Mouse (Mus musculus): ENCODE measurements around the gene BC117090. TPM values are rescaled to one million over a fixed set of nuclear protein-coding genes. Genes with fewer than 3 reads are reported as not detected.
"Not testable (repeated sequence)": the region's sequence is repeated elsewhere in the genome, so short reads cannot be mapped to it uniquely, and the experiment has no call there.

The BC117090 gene
- not detected in 2 replicates for polyA plus RNA-seq (2016; fragmentation: Nextera tagmentation; extraction: Ambion mirVana)

DNA sequence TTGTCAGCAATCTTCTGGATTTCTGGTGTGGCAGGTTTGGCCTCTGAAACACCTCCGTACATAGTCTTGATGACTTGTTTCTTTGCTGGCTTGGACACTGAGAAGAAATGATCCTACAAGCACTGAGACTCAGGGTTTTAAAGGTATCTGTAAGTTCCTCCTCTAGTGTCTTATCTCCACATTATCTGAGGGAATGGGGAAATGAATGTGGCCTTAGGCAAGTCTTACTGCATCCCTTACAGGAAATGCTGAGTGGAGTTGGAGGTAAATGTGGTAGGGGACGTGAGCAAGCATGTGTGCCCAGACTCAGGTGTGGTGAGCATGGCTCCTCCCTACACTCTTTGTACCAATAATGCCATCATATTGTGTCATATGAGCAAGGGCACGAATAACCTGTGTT lies at the start of gene BC117090:
BC117090 (minus strand) TSS at position 101 of the 400 bp plus-strand sequence.
- Histone ChIP-seq H3K27ac (replicated peaks) (no peak within 1 kb of the TSS), H3K4me3 (no peak within 1 kb of the TSS), H3K9ac (replicated peaks) (no peak within 1 kb of the TSS), H3K4me1 (no peaks in the 10 kb centered on the region), H3K36me3 (no peaks in the 10 kb centered on the region), H3K4me2 (replicated peaks) (no peak within 1 kb of the TSS), H3K9me3 (no peaks in the 10 kb centered on the region), H3K27me3 (no peaks in the 10 kb centered on the region)
- ATAC-seq (ENCODE audit: low FRiP score, low read depth) = no peak
- WGBS = 80% methylated on average over 3 of the region's 3 CpGs

DNA sequence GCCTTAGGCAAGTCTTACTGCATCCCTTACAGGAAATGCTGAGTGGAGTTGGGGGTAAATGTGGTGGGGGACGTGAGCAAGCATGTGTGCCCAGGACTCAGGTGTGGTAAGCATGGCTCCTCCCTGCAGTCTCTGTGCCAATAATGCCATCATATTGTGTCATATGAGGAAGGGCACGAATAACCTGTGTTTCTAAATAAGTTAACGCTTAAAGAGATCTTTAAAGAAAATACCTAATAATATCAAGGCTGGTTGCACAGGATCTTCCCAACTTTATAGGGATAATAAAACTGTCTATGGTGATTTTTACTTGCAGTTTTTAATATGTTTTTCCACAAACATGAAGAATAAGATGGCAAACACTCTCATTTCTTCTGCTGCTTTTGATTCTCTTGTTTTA lies 33.5 kb upstream of the BC117090 start, which contains the start of gene BC100530:
BC100530 (minus strand) TSS at position 101 of the 400 bp plus-strand sequence.
- not testable (repeated sequence) for H3K4me3 ChIP-seq; H3K27ac ChIP-seq (replicated peaks); H3K9ac ChIP-seq (replicated peaks); H3K27me3 ChIP-seq; H3K36me3 ChIP-seq; ATAC-seq (ENCODE audit: low FRiP score, low read depth); H3K4me2 ChIP-seq (replicated peaks); H3K9me3 ChIP-seq; H3K4me1 ChIP-seq
- 91% methylated on average over 3 of the region's 3 CpGs for WGBS

DNA sequence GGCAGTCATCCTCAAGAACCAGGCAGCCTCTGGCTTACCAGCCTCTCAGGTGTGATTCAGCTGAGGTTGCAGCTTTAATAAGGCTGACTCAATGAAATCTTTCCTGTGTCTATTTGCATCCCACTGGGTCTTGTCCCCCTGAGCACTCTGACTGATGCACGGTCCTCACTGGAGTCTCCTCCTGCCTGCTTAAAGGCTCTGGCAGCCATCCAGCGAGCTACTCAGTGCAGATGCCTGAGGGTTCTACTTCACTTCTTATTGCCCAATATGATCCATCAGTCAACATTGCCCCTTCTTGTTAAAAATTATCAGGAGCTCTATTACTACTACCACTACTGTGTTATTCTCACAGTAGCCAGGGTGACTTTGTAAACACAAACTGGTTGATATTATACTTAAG lies 3.0 kb upstream of the BC117090 start:
- H3K4me1 ChIP-seq = no peaks in the 10 kb centered on the region
- H3K9me3 ChIP-seq = no peaks in the 10 kb centered on the region
- 88% methylated on average over 2 of the region's 2 CpGs for WGBS
- H3K9ac ChIP-seq (replicated peaks) = no peak overlapping the region
- H3K4me2 ChIP-seq (replicated peaks) = no peak overlapping the region
- H3K27me3 ChIP-seq = no peaks in the 10 kb centered on the region
- H3K27ac ChIP-seq (replicated peaks) = no peak overlapping the region
- H3K36me3 ChIP-seq = no peaks in the 10 kb centered on the region
- H3K4me3 ChIP-seq = no peak overlapping the region
- ATAC-seq (ENCODE audit: low FRiP score, low read depth) = no peak

DNA sequence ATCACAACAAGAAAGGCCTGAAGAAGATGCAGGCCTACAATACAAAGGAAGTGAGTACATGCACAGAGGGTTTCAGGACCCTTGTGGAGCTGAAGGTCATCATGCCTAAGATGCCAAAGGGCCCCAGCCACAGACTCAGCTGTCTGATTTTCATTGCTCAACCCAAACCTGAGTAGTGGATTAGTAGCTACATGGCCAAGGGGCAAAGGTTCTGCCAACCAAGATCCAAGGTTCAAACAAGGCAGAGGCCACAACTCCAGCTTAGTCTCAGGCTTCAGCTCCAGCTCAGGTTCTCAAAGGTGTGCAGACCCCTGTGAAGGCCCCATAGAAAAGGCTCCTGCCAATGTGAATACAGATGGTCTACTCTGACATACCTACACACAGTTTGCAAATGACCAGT lies 14.8 kb downstream of the BC117090 start:
- ATAC-seq (ENCODE audit: low FRiP score, low read depth) = no peak
- H3K4me3 ChIP-seq = no peak overlapping the region

DNA sequence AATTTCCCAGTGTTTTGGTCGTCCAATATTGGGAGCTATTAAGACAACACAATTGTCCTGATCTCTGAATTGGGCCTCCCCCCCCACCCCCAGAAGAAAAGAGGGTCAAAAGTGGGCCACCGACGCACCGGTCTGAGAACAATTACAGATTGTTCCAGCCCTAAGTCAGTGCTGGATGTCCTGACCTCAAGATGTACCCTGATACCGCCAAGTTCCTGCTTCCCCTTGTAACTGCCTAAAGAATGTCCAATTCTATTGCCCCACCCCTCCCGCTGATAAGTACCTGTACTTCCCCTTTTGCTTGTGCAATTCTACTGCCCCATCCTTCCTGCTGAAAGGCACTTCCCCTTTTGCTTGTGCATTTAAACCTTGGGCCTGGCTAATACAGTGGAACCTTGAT lies 18.0 kb downstream of the BC117090 start:
- not testable (repeated sequence) for H3K36me3 ChIP-seq; H3K4me3 ChIP-seq; ATAC-seq (ENCODE audit: low FRiP score, low read depth); H3K9me3 ChIP-seq; H3K27ac ChIP-seq (replicated peaks); H3K9ac ChIP-seq (replicated peaks); H3K4me2 ChIP-seq (replicated peaks); H3K27me3 ChIP-seq; H3K4me1 ChIP-seq
- WGBS = 85% methylated on average over 6 of the region's 6 CpGs

More for the DNA sequence above, 14.8 kb downstream of the BC117090 start:
- no peak overlapping the region for H3K4me2 ChIP-seq (replicated peaks)
- H3K27me3 ChIP-seq = no peaks in the 10 kb centered on the region
- H3K36me3 ChIP-seq = no peaks in the 10 kb centered on the region
- no peaks in the 10 kb centered on the region for H3K9me3 ChIP-seq
- H3K9ac ChIP-seq (replicated peaks) = no peak overlapping the region
- no peaks in the 10 kb centered on the region for H3K4me1 ChIP-seq
- no peak overlapping the region for H3K27ac ChIP-seq (replicated peaks)

DNA sequence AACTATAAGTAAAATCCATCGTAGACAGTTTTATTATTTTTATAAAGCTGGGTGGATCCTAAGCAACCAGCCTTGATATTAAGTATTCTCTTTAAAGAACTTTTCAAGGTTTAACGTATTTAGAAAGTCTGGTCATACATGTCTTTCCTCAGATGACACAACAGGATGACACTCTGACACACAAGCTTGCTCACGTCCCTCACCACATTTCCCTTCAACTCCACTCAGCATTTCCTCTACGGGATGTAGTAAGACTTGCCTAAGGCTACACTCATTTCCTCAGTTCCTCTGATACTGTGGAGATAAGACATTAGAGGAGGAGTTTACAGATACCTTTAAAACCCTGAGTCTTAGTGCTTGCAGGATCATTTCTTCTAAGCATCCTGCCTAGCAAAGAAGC lies 26.5 kb downstream of the BC117090 start:
- H3K4me1 ChIP-seq = no peaks in the 10 kb centered on the region
- no peaks in the 10 kb centered on the region for H3K9me3 ChIP-seq
- no peak overlapping the region for H3K4me2 ChIP-seq (replicated peaks)
- H3K36me3 ChIP-seq = no peaks in the 10 kb centered on the region
- no peak overlapping the region for H3K27ac ChIP-seq (replicated peaks)
- no peak overlapping the region for H3K4me3 ChIP-seq
- no peak overlapping the region for H3K9ac ChIP-seq (replicated peaks)
- WGBS = 89% methylated on average over 4 of the region's 4 CpGs
- ATAC-seq (ENCODE audit: low FRiP score, low read depth) = no peak
- H3K27me3 ChIP-seq = no peaks in the 10 kb centered on the region

DNA sequence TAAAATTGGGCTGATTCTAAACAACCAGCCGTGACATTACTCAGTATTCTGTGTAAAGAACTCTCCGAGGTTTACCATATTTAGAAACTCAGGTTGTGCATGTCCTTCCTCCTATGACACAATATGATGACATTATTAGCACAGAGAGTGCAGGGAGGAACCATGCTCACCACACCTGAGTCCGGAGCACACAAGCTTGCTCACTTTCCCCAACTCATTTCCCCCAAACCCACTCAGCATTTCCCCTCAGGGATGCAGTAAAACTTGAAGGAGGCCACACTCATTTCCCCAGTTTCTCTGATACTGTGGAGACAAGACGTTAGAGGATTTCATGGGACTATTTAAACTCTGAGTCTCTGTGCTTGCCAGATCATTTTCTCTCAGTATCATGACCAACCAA lies 45.0 kb downstream of the BC117090 start:
- Histone ChIP-seq H3K9me3 (no peaks in the 10 kb centered on the region), H3K4me1 (no peaks in the 10 kb centered on the region), H3K9ac (replicated peaks) (no peak overlapping the region), H3K36me3 (no peaks in the 10 kb centered on the region), H3K27ac (replicated peaks) (no peak overlapping the region), H3K27me3 (no peaks in the 10 kb centered on the region), H3K4me3 (no peak overlapping the region), H3K4me2 (replicated peaks) (no peak overlapping the region)
- 82% methylated on average over 4 of the region's 4 CpGs for WGBS
- ATAC-seq (ENCODE audit: low FRiP score, low read depth) = no peak

DNA sequence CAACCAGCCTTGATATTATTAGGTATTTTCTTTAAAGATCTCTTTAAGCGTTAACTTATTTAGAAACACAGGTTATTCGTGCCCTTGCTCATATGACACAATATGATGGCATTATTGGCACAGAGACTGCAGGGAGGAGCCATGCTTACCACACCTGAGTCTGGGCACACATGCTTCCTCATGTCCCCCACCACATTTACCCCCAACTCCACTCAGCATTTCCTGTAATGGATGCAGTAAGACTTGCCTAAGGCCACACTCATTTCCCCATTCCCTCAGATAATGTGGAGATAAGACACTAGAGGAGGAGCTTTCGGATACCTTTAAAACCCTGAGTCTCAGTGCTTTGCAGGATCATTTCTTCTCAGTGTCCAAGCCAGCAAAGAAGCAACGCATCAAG lies 57.3 kb downstream of the BC117090 start, which contains the start of gene Stfa1:
Stfa1 (plus strand) TSS at position 156 of the 400 bp plus-strand sequence.
- not testable (repeated sequence) for H3K27me3 ChIP-seq; H3K27ac ChIP-seq (replicated peaks); H3K4me1 ChIP-seq; ATAC-seq (ENCODE audit: low FRiP score, low read depth); H3K9ac ChIP-seq (replicated peaks); H3K4me2 ChIP-seq (replicated peaks); H3K9me3 ChIP-seq; H3K4me3 ChIP-seq; H3K36me3 ChIP-seq
- WGBS = 89% methylated on average over 4 of the region's 4 CpGs

Other genes starting within 250 kb of the BC117090 start
- 0.06 TPM in 1 of 2 replicates, not detected in the other for gene Csta1, start 203.1 kb downstream of the BC117090 start, polyA plus RNA-seq (2016; fragmentation: Nextera tagmentation; extraction: Ambion mirVana)
- gene Stfa2l1, start 177.5 kb downstream of the BC117090 start, polyA plus RNA-seq (2016; fragmentation: Nextera tagmentation; extraction: Ambion mirVana) = not detected in 2 replicates
- gene Gm5483, start 150.1 kb downstream of the BC117090 start, polyA plus RNA-seq (2016; fragmentation: Nextera tagmentation; extraction: Ambion mirVana) = 1.5 and 2.0 TPM in 2 replicates
- not detected in 2 replicates for gene Gm5416, start 123.9 kb downstream of the BC117090 start, polyA plus RNA-seq (2016; fragmentation: Nextera tagmentation; extraction: Ambion mirVana)
- not detected in 2 replicates for gene 2010005H15Rik, start 112.9 kb downstream of the BC117090 start, polyA plus RNA-seq (2016; fragmentation: Nextera tagmentation; extraction: Ambion mirVana)
- 1.7 and 3.2 TPM in 2 replicates for gene Stfa1, start 57.4 kb downstream of the BC117090 start, polyA plus RNA-seq (2016; fragmentation: Nextera tagmentation; extraction: Ambion mirVana)
- 2.4 and 3.8 TPM in 2 replicates for gene BC100530, start 33.4 kb upstream of the BC117090 start, polyA plus RNA-seq (2016; fragmentation: Nextera tagmentation; extraction: Ambion mirVana)
- 0.76 TPM in 1 of 2 replicates, not detected in the other for gene Stfa2, start 74.1 kb upstream of the BC117090 start, polyA plus RNA-seq (2016; fragmentation: Nextera tagmentation; extraction: Ambion mirVana)
- 0.52 TPM in 1 of 2 replicates, not detected in the other for gene Stfa3, start 121.1 kb upstream of the BC117090 start, polyA plus RNA-seq (2016; fragmentation: Nextera tagmentation; extraction: Ambion mirVana)
- gene Casr, start 227.8 kb upstream of the BC117090 start, polyA plus RNA-seq (2016; fragmentation: Nextera tagmentation; extraction: Ambion mirVana) = 0.04 TPM in 1 of 2 replicates, not detected in the other